Mouse (Mus musculus): ENCODE measurements at regions not wholly inside any gene's neighbourhood (a gene's known extent, or its start where the extent isn't known, plus 50 kb on each side); places are given as distances from the start of the nearest gene placed in this dataset.

GRCm38 (mm10) chr7:79201246-79201645 is 52.4 kb upstream of the Mfge8 start:
- DNase-seq (ENCODE audit: low read depth, low spot score) = no peak

GRCm38 (mm10) chr7:79202336-79202735 is 53.5 kb upstream of the Mfge8 start:
- peak; percentile 43 for DNase-seq (ENCODE audit: low read depth, low spot score)

GRCm38 (mm10) chr7:79203481-79203880 is 54.6 kb upstream of the Mfge8 start:
- DNase-seq (ENCODE audit: low read depth, low spot score) = no peak

- no peak for DNase-seq (ENCODE audit: low read depth, low spot score)
These were observed 58.3 kb upstream of the Mfge8 start for GRCm38 (mm10) chr7:79207140-79207539.

- no peak for DNase-seq (ENCODE audit: low read depth, low spot score)
These were observed 61.7 kb upstream of the Mfge8 start for GRCm38 (mm10) chr7:79210376-79211215.

GRCm38 (mm10) chr7:79211287-79211976 is 61.6 kb upstream of the Abhd2 start:
- DNase-seq (ENCODE audit: low read depth, low spot score) = no peak

GRCm38 (mm10) chr7:79212231-79212630 is 60.8 kb upstream of the Abhd2 start:
- no peak for DNase-seq (ENCODE audit: low read depth, low spot score)

- DNase-seq (ENCODE audit: low read depth, low spot score) = no peak
These were observed 58.0 kb upstream of the Abhd2 start for GRCm38 (mm10) chr7:79215001-79215400.

GRCm38 (mm10) chr7:79217232-79217631 is 55.8 kb upstream of the Abhd2 start:
- DNase-seq (ENCODE audit: low read depth, low spot score) = no peak

GRCm38 (mm10) chr7:79222626-79223335 is 50.2 kb upstream of the Abhd2 start:
- DNase-seq (ENCODE audit: low read depth, low spot score) = no peak
